Mouse (Mus musculus): ENCODE measurements at regions not wholly inside any gene's neighbourhood (a gene's known extent, or its start where the extent isn't known, plus 50 kb on each side); places are given as distances from the start of the nearest gene placed in this dataset.

DNA sequence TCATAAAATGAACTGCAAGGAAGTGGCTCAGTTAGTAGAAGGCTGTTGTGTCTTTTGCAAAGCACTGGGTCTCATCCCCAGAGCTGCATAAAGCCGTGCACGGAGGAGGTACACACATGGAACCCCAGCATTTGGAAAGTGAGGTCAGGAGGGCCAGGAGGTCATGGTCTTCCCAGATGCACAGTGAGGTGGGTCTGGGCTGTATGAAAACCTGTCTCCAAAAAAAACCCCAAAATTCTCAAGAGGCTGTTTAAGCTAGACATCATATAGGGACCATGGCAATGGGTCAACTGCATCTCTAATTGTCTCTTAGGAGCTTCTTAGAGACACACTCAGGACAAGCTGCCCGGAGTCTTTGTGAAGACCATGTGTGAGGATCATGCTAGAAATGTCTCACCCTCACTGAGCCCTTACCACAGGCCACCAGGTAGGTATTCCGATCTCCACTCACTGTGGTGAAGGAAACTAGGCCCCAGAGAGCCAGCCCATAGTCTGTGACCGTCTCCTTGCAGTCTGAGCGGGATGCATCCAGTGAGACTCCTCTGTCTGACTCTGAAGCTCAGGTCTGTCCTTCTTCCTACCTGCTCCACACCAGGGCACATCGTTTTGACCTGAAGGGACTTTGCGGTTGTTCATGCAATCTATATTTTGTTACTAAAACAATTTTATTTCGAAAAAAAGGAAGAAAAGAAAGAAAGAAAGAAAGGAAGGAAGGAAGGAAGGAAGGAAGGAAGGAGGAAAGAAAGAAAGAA is 60.6 kb upstream of the Cpsf6 start:
- ATAC-seq (ENCODE audit: poor library complexity, severe bottlenecking), result no peak

- no peak for ATAC-seq (ENCODE audit: poor library complexity, severe bottlenecking)
Measured at GRCm38 (mm10) chr10:117439206-117440110, 59.6 kb upstream of the Cpsf6 start.

- no peak for ATAC-seq (ENCODE audit: poor library complexity, severe bottlenecking)
Measured at GRCm38 (mm10) chr10:117438614-117439193, 58.9 kb upstream of the Cpsf6 start.

- no peak for ATAC-seq (ENCODE audit: poor library complexity, severe bottlenecking)
Measured at GRCm38 (mm10) chr10:117437970-117438369, 58.2 kb upstream of the Cpsf6 start.

DNA sequence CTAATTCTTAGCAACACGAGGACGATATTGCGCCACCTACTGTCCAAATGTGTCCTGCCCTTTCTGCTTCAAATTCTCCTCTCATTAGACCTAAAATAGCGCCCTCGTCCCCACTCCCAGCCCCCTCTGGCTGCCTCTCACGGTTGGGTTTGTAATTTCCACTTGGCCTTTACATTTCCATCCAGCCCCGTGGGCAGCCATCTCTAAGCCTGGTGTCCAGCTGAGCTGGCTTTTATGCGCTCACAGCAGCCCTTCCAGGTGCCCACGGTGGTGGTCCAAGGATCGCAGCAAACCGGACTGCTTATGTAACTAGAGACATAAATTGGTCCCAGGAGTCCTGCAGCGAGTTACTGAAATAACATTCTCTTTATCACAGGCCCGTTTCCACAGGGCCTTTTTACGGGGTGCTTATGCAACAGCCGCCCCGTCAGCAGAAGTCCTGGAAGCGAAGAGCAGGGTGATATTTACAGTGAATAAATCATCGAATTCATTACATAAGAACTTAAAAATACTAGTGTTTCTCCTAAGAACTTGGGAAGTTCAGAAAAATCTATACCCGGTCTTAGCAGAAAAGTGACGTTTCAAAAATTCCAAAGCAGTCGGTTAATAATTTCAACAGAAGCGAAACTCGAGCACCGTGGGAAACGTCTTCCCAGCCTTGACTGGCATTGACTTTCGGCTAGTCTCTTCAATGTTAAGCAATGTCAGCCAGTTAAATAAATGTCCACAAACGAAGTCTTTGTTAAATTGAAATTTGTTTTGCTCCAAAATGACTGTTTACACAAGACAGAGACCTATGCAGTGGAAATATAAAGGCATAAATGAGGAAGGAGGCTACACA is 57.3 kb upstream of the Cpsf6 start:
- ATAC-seq (ENCODE audit: poor library complexity, severe bottlenecking), result no peak

DNA sequence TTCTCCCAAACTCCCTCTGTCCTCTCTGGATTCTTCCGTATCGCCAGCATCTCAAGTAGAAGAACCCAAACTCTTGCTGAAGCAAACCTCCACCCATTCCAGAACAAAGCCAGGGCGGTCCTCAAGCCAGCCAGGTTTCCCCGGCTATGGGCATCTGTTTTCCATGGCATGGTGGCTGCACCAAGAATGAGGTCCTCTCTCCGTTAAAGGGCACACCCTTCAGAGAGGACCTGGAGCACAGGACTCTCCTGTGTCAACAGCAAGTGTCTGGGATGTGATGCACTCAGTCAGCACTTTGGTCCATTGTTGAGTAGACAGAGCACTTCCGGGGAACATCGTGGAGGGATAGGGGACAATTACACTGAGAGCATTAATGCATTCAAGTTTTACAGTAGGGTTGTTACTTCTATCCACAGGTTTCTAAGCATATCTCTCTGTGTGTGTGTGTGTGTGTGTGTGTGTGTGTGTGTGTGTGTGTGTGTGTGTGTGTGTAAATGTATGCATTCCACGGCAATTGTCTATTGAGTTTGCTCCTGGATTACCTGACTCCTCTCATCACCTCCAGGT is 56.6 kb upstream of the Cpsf6 start:
- no peak for ATAC-seq (ENCODE audit: poor library complexity, severe bottlenecking)

DNA sequence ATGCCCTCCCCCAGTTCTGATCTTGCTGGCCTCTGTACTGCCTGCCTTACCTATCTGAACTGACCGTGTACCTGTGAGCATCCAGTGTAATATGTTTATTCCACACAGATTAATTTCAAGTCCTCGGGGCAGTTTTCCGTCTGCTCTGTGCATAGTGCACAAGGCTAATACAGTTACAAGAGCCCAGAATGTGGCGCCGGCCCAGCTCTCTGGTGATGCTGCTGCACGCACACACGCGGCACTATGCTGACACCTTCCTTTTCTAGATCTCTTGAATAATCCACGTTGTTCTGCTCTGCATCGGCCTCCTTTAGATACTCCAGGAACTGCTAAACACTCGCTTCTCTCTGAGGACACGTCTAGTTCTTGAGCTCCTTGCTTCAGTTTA is 55.9 kb upstream of the Cpsf6 start:
- ATAC-seq (ENCODE audit: poor library complexity, severe bottlenecking), result no peak

DNA sequence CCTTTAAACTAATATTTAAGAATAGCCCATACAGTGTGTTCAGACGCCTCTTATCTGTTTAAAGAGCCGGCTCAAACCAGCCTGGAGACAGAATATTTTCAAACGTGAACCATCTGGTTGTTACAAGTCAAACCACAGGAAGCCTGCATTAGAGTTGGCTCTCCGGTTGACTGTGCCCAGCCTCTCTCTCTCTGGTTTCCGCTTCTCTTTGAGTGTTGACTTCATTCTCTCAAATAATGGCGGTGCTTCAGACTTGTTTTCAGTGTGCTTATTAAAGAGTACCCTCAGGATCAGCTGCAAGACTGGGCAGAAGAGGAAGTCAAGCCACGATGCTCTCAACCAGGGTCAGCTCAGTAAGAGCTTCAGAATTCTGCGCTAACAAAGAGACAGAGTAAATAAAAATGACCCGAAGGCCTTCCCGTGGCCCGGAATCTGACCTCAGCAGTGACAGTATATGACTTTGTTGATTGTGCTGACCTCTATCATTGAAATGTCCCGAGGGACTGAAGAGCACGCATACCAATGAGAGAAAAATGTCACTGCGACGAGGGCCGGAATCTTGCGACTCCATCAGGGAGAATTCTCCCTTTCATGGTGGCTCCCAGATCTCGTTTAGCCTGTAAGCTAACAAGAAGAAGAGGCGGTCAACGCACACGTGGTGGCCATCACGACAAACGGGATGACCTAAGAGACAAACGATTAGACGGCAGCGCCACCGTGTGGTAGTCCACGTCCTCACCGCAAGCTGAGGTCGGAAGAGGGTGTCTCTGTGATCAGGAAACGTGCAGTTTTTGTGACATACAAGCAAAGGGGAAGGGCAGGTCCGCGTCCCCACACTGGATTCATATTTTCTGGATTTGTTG is 55.3 kb upstream of the Cpsf6 start:
- peak; percentile 92 for ATAC-seq (ENCODE audit: poor library complexity, severe bottlenecking)

DNA sequence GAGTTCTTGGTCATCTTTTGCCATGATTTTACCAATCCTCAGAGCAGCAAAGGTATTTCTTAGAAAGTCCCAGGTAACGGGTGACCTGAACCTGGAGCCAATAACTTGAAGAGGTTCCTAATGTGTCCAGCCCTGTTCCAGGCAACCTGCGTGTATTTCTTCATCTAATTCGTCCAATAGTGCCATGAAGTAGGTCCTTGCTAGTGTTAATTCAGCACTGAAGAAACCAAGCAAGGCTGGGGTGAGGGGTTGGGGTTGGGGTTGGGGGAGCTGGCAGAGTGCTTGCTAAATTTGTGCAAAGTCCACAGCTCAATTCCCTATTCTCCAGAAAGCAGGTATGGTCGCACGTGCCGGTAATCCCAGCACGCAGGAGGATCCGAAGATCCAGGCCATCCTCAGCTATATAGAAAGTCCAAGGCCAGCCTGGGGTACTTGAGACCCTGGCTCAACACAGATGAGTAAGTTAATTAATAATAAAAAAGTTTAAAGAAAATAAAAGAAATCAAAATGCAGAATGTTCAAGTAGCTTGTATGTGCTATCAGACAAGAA is 54.6 kb upstream of the Cpsf6 start:
- ATAC-seq (ENCODE audit: poor library complexity, severe bottlenecking), result no peak

- ATAC-seq (ENCODE audit: poor library complexity, severe bottlenecking), result no peak
Measured at GRCm38 (mm10) chr10:117433547-117434292, 53.9 kb upstream of the Cpsf6 start.

DNA sequence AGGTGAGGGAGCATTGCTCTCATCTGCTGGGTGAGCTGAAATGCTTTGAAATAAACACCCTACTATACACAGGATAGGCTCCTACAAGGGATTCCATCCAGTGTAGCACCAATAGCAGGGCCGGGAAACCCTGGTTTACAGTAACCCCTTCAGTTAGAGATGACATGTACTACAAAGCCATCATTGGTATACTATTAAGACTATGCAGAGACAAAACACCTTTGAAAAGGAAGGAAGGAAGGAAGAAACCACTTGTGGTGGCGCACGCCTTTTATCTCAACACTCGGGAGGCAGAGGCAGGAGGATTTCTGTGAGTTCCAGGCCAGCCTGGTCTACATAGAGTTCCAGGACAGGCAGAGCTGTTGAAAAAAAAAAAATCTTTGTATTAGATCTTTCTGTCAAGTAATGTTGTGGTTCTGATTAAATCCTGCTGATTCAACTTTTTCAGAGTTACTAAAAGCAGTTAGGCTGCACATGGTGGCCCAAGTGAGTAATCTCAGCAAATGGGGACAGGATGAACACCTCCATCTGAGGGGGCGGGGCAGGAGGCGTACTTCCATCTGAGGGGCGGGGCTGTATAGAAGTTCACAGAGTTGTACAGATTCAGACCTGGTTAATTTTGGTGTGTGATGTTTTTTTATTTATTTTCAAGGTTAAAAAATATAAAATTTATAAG is 53.2 kb upstream of the Cpsf6 start:
- no peak for ATAC-seq (ENCODE audit: poor library complexity, severe bottlenecking)

DNA sequence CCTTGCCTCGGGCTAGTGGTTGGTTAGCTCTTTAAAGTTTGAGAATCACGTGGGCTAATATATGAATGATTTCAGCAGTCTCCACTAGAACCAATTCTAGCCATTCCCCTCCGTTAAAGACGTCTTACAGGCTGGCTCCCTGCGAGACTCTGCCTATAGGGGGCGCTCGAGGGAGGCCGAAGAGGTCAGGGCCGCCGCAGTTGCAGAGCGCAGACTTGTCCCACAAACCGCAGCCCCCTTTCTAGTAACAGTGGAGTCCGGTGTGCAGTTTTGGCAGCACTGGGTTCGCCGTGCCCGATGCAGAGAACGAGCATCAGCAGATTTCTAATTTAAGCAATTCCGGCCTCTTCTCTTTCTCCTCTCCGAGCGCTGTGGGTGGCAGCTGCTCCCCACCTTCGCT is 52.6 kb upstream of the Cpsf6 start:
- ATAC-seq (ENCODE audit: poor library complexity, severe bottlenecking), result peak; percentile 47

GRCm38 (mm10) chr10:117431850-117432249 is 52.0 kb upstream of the Cpsf6 start:
- ATAC-seq (ENCODE audit: poor library complexity, severe bottlenecking), result no peak

- ATAC-seq (ENCODE audit: poor library complexity, severe bottlenecking), result no peak
Measured at GRCm38 (mm10) chr10:117431086-117431619, 51.3 kb upstream of the Cpsf6 start.

- no peak for ATAC-seq (ENCODE audit: poor library complexity, severe bottlenecking)
Measured at GRCm38 (mm10) chr10:117430224-117430884, 50.5 kb upstream of the Cpsf6 start.

DNA sequence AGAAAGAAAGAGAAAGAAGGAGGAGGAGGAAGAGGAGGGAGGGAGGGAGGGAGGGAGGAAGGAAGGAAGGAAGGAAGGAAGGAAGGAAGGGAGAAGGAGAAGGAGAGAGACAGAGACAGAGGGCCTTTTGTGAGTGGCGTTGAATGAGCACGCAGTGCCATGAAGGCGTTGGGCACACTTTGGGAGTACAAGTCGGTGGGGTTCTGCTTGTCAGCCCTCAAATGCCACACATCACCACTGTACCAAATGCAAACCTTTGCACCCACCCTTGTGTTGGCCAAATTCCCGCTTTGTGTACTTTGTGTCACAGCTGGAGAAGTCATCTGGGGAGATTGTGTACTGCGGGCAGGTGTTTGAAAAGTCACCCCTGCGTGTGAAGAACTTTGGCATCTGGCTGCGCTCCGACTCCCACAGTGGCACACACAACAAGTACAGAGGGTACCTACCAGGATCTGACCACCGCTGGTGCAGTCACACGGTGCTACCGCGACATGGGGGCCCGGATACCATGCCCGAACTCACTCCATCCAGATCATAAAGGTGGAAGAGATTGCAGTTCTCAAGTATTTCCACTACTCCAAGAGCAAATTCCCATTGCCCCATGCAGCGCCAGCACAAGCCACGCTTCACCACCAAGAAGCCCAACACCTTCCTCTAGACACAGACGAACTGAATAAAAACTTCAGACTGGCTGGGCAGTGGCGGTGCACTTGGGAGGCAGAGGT is 49.8 kb upstream of the Cpsf6 start:
- ATAC-seq (ENCODE audit: poor library complexity, severe bottlenecking), result no peak

All from megakaryocyte, adult 5-6 weeks (primary cell).